Comparison of ENCODE assay signal across 8 mouse cellular contexts in the genomic region with DNA sequence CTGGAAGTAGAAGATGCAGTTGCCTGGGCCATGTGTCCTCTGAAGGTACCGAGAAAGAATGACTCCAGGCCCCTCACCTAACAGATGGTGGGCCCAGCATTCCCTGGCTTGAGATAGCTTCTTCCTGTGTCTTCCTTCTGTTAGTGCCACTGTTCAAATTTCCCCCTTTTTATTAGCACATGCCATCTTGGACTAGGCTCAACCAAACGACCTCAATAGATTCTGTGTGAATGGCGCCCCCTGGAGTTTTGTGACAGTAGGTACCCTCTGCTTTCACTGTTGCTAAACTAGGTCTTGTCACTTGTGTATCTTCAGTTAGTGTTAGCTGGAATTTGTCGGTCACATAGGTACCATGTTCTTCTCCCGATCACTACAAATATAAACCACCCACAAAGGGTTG. TPM values are rescaled to one million over a fixed set of nuclear protein-coding genes. Genes with fewer than 3 reads are reported as not detected.
DNase-seq lines count a peak whose midpoint lies in the region; ATAC-seq lines count a peak whose summit lies in the region.

No protein-coding gene starts in this region.

- no peaks in the 10 kb centered on the region for H3K36me3 ChIP-seq in heart, embryonic 11.5 days (ENCODE audit: control insufficient read depth, insufficient read depth, low read length)

- H3K9me3 ChIP-seq in heart, embryonic 11.5 days (replicated peaks; ENCODE audit: control insufficient read depth, low read length) = no peaks in the 10 kb centered on the region

- DNase-seq in heart, postnatal 14 days = peak; percentile 22 to 53
- DNase-seq in B cell, adult 2 months = peak; percentile 36 to 40
- DNase-seq in ZHBTc4 (ENCODE audit: low read depth, low spot score) = peak; percentile 68
- DNase-seq in cerebellum, postnatal 4 days (ENCODE audit: low spot score in 2 of 2) = peak; percentile 30 to 67
- DNase-seq in kidney, postnatal 10 days = peak; percentile 27
- peak; percentile 34 for DNase-seq in lung, postnatal 14 days
- peak; percentile 15 to 27 for DNase-seq in thymus, postnatal 36 days

- H3K4me2 ChIP-seq in heart, embryonic 11.5 days = no peak overlapping the region

- H3K9ac ChIP-seq in heart, embryonic 11.5 days (ENCODE audit: low read depth, low read length) = no peak overlapping the region

- ATAC-seq in heart, embryonic 11.5 days (replicated peaks; ENCODE audit: insufficient number of reproducible peaks, low FRiP score, low TSS enrichment) = no peak

- H3K27ac ChIP-seq in heart, embryonic 11.5 days (ENCODE audit: low read depth, low read length) = no peak overlapping the region

- no peaks in the 10 kb centered on the region for H3K27me3 ChIP-seq in heart, embryonic 11.5 days (ENCODE audit: control insufficient read depth, insufficient read depth, low read length)

- no peak overlapping the region for H3K4me3 ChIP-seq in heart, embryonic 11.5 days (ENCODE audit: low read depth, low read length)

- WGBS in heart, embryonic 11.5 days (ENCODE audit: insufficient replicate concordance) = 42% methylated on average over 5 of the region's 5 CpGs

- H3K4me1 ChIP-seq in heart, embryonic 11.5 days (ENCODE audit: control insufficient read depth, insufficient read depth, low read length) = no peaks in the 10 kb centered on the region

- intact Hi-C loops in heart, postnatal 14 days (cut with DNase I) = loop anchor here (10.0 kb wide), 1 partner anchor 80 kb away; no protein-coding TSS in a partner anchor

RNA-seq across cellular contexts. Expression of a gene that starts 29.0 kb away (rescaled TPM):
- total RNA-seq in heart, postnatal 14 days (2021) = 10 to 100 TPM; 22.6 to 25.2 TPM
- 8.0 and 9.8 TPM in 2 replicates for polyA plus RNA-seq in heart, embryonic 11.5 days (2014; fragmentation: Nextera tagmentation; extraction: Ambion mirVana)
